Comparison of ENCODE assay signal across 9 mouse cellular contexts in genomic region chr10:127536586-127537314, GRCm38 (mm10). TPM values are rescaled to one million over a fixed set of nuclear protein-coding genes. Genes with fewer than 3 reads are reported as not detected.
DNase-seq lines count a peak whose midpoint lies in the region; ATAC-seq and TF ChIP-seq lines count a peak whose summit lies in the region.
"Had no signal": no experiment of that assay in that cellular context is flagged by ENCODE, and none has a peak within 500 bp of the region (broad histone marks: within the 10 kb centered on the region; RNA-seq: fewer than 3 reads in every experiment).

No protein-coding gene starts in this region.

- H3K4me1 ChIP-seq in forebrain, embryonic 11.5 days (replicated peaks; ENCODE audit: control insufficient read depth, insufficient read depth, low read length): peaks cover 18% of the 10 kb centered on the region
- H3K4me1 ChIP-seq in lung, postnatal 0 days (ENCODE audit: insufficient read depth, low read depth, low read length): peaks cover 4% of the 10 kb centered on the region; the same call in 1 of the 2 replicates
- peaks cover 15% of the 10 kb centered on the region for H3K4me1 ChIP-seq in stomach, embryonic 16.5 days (ENCODE audit: control insufficient read depth, insufficient read depth, low read length)

- H3K9ac ChIP-seq in forebrain, embryonic 11.5 days (ENCODE audit: low read length): no peak overlapping the region
- no peak overlapping the region for H3K9ac ChIP-seq in lung, postnatal 0 days (replicated peaks; ENCODE audit: low read depth)
- no peak overlapping the region for H3K9ac ChIP-seq in stomach, embryonic 16.5 days (ENCODE audit: low read length)

- no peak overlapping the region for H3K4me2 ChIP-seq in forebrain, embryonic 11.5 days (ENCODE audit: low read depth, low read length, severe bottlenecking)
- no peak overlapping the region for H3K4me2 ChIP-seq in lung, postnatal 0 days (replicated peaks; ENCODE audit: low read depth, low read length)
- no peak overlapping the region for H3K4me2 ChIP-seq in stomach, embryonic 16.5 days (ENCODE audit: low read depth, low read length)

- no peak for ATAC-seq in cerebellum, adult (ENCODE audit: insufficient number of reproducible peaks, low FRiP score, low TSS enrichment)
- ATAC-seq in forebrain, embryonic 11.5 days (replicated peaks; ENCODE audit: low FRiP score): peak; percentile 56
- ATAC-seq in lung, postnatal 0 days: no peak
- 0 out of 2 replicates have a peak, but pooled peaks have one; percentile 29 for ATAC-seq in stomach, embryonic 16.5 days (ENCODE audit: insufficient read depth, low FRiP score)
- ATAC-seq: Patski had no signal

- no peak overlapping the region for H3K4me3 ChIP-seq in forebrain, embryonic 11.5 days (ENCODE audit: low read depth, low read length)
- H3K4me3 ChIP-seq in lung, postnatal 0 days (ENCODE audit: low read depth, low read length): no peak overlapping the region
- no peak overlapping the region for H3K4me3 ChIP-seq in stomach, embryonic 16.5 days (replicated peaks; ENCODE audit: low read length)

- peak; percentile 62 for TF ChIP-seq CTCF in lung, postnatal 0 days (IDR thresholded peaks at IDR 0.05)

- peak; percentile 75 for DNase-seq in cerebellum, adult 9-10 months
- peak; percentile 60 for DNase-seq in right cerebral cortex, postnatal 14 days
- DNase-seq in right cerebral cortex, postnatal 25 days: no peak
- peak; percentile 78 for DNase-seq in forebrain, embryonic 11.5 days (ENCODE audit: low spot score)
- peak; percentile 72 for DNase-seq in lung, postnatal 0 days (ENCODE audit: low spot score)
- no peak for DNase-seq in ovary, postnatal 36 days (ENCODE audit: low spot score)

- no peaks in the 10 kb centered on the region for H3K9me3 ChIP-seq in forebrain, embryonic 11.5 days (ENCODE audit: control insufficient read depth, low read length)
- no peaks in the 10 kb centered on the region for H3K9me3 ChIP-seq in lung, postnatal 0 days (ENCODE audit: low read length)
- H3K9me3 ChIP-seq in stomach, embryonic 16.5 days (replicated peaks; ENCODE audit: control insufficient read depth, low read length): no peaks in the 10 kb centered on the region

- H3K36me3 ChIP-seq in forebrain, embryonic 11.5 days (ENCODE audit: control insufficient read depth, insufficient read depth, low read length): no peaks in the 10 kb centered on the region; the same call in 1 of the 2 replicates
- peaks cover 7% of the 10 kb centered on the region for H3K36me3 ChIP-seq in lung, postnatal 0 days (ENCODE audit: insufficient read depth, low read length)
- peaks cover 3% of the 10 kb centered on the region; the same call in 1 of the 2 replicates for H3K36me3 ChIP-seq in stomach, embryonic 16.5 days (ENCODE audit: control insufficient read depth, insufficient read depth, low read length)

- H3K27me3 ChIP-seq in forebrain, embryonic 11.5 days (ENCODE audit: control insufficient read depth, insufficient read depth, low read length): peaks cover 48% of the 10 kb centered on the region
- H3K27me3 ChIP-seq in lung, postnatal 0 days (replicated peaks; ENCODE audit: insufficient read depth, low read length): peaks cover 38% of the 10 kb centered on the region
- peaks cover 48% of the 10 kb centered on the region for H3K27me3 ChIP-seq in stomach, embryonic 16.5 days (ENCODE audit: control insufficient read depth, insufficient read depth, low read length)

- H3K27ac ChIP-seq in forebrain, embryonic 11.5 days (ENCODE audit: low read depth, low read length): no peak overlapping the region
- no peak overlapping the region for H3K27ac ChIP-seq in lung, postnatal 0 days (ENCODE audit: low read length)
- no peak overlapping the region for H3K27ac ChIP-seq in stomach, embryonic 16.5 days (ENCODE audit: low read length)

- WGBS in forebrain, embryonic 11.5 days: 8% methylated on average over 8 of the region's 8 CpGs
- 10% methylated on average over 8 of the region's 8 CpGs for WGBS in lung, postnatal 0 days
- WGBS in stomach, embryonic 16.5 days: 17% methylated on average over 8 of the region's 8 CpGs

- TF ChIP-seq EP300 in lung, postnatal 0 days (IDR thresholded peaks at IDR 0.05): no peak

RNA-seq across cellular contexts. Expression of gene Nxph4, which starts 2.4 kb away (rescaled TPM):
- polyA plus RNA-seq in forebrain, embryonic 11.5 days (2014; fragmentation: Nextera tagmentation; extraction: Ambion mirVana): 37.6 and 40.4 TPM in 2 replicates
- polyA plus RNA-seq in lung, postnatal 0 days (2015; fragmentation: Nextera tagmentation; extraction: Ambion mirVana): 0.44 and 0.60 TPM in 2 replicates
- polyA plus RNA-seq in stomach, embryonic 16.5 days (2015; fragmentation: Nextera tagmentation; extraction: Ambion mirVana): 3.4 and 4.6 TPM in 2 replicates

RNA-seq across cellular contexts. Expression of gene Shmt2, which starts 14.5 kb away (rescaled TPM):
- 112 and 123 TPM in 2 replicates for polyA plus RNA-seq in forebrain, embryonic 11.5 days (2014; fragmentation: Nextera tagmentation; extraction: Ambion mirVana)
- 27.1 and 31.0 TPM in 2 replicates for polyA plus RNA-seq in lung, postnatal 0 days (2015; fragmentation: Nextera tagmentation; extraction: Ambion mirVana)
- polyA plus RNA-seq in stomach, embryonic 16.5 days (2015; fragmentation: Nextera tagmentation; extraction: Ambion mirVana): 152 and 163 TPM in 2 replicates

RNA-seq across cellular contexts. Expression of gene Ndufa4l2, which starts 22.0 kb away (rescaled TPM):
- 5.9 and 6.1 TPM in 2 replicates for polyA plus RNA-seq in forebrain, embryonic 11.5 days (2014; fragmentation: Nextera tagmentation; extraction: Ambion mirVana)
- 132 and 149 TPM in 2 replicates for polyA plus RNA-seq in lung, postnatal 0 days (2015; fragmentation: Nextera tagmentation; extraction: Ambion mirVana)
- polyA plus RNA-seq in stomach, embryonic 16.5 days (2015; fragmentation: Nextera tagmentation; extraction: Ambion mirVana): 192 and 231 TPM in 2 replicates

RNA-seq across cellular contexts. Expression of gene Stac3, which starts 35.3 kb away (rescaled TPM):
- not detected in 2 replicates for polyA plus RNA-seq in forebrain, embryonic 11.5 days (2014; fragmentation: Nextera tagmentation; extraction: Ambion mirVana)
- 0.23 and 0.53 TPM in 2 replicates for polyA plus RNA-seq in lung, postnatal 0 days (2015; fragmentation: Nextera tagmentation; extraction: Ambion mirVana)
- 0.70 and 5.5 TPM in 2 replicates for polyA plus RNA-seq in stomach, embryonic 16.5 days (2015; fragmentation: Nextera tagmentation; extraction: Ambion mirVana)

Comparison
In these comparisons a context has a peak if more than half of its experiments do, and no peak if none do; other contexts are left out.
1. DNase-seq: peak in cerebellum, adult 9-10 months (single experiment), right cerebral cortex, postnatal 14 days (single experiment), forebrain, embryonic 11.5 days (single experiment) and lung, postnatal 0 days (single experiment); none in right cerebral cortex, postnatal 25 days (single experiment) and ovary, postnatal 36 days (single experiment).
2. ATAC-seq: peak in forebrain, embryonic 11.5 days (single experiment) and stomach, embryonic 16.5 days (single experiment); none in cerebellum, adult (single experiment) and lung, postnatal 0 days (single experiment).
3. RNA of gene Ndufa4l2, which starts 22.0 kb away (polyA plus RNA-seq): 192 to 231 TPM in stomach, embryonic 16.5 days and 132 to 149 TPM in lung, postnatal 0 days; 5.9 to 6.1 TPM in forebrain, embryonic 11.5 days; every median in the first group is over 10 times any median in the second.